Mouse (Mus musculus): ENCODE results near the gene Dcun1d2.

Dcun1d2 gene

GRCm38 (mm10) chr8:13267566-13267965 lies 20.4 kb downstream of the Dcun1d2 start:
- in situ Hi-C loops (cut with MboI; ENCODE audit: unreplicated experiment in 2 of 2): loop anchor here (10.0 to 25.0 kb wide), 2 partner anchors 130 to 373 kb away; no protein-coding TSS in a partner anchor

- in situ Hi-C loops (cut with MboI; ENCODE audit: unreplicated experiment in 2 of 2): loop anchor here (5.0 to 25.0 kb wide), 3 partner anchors 126 to 369 kb away; no protein-coding TSS in a partner anchor
Observed at GRCm38 (mm10) chr8:13263376-13263775, 24.6 kb downstream of the Dcun1d2 start.

- in situ Hi-C loops (cut with MboI; ENCODE audit: unreplicated experiment in 2 of 2): loop anchor here (5.0 to 25.0 kb wide), 4 partner anchors 37 to 359 kb away; no protein-coding TSS in a partner anchor
Observed at GRCm38 (mm10) chr8:13254019-13254418, 33.9 kb downstream of the Dcun1d2 start, which contains the start of gene Adprhl1. Gene Adprhl1, minus strand, starts transcription at chr8:13254162.

- in situ Hi-C loops (cut with MboI; ENCODE audit: unreplicated experiment in 2 of 2): loop anchor here (5.0 to 25.0 kb wide), 4 partner anchors 36 to 359 kb away; no protein-coding TSS in a partner anchor
Observed at GRCm38 (mm10) chr8:13253413-13253812, 34.5 kb downstream of the Dcun1d2 start.

GRCm38 (mm10) chr8:13252837-13253236 lies 35.1 kb downstream of the Dcun1d2 start:
- in situ Hi-C loops (cut with MboI; ENCODE audit: unreplicated experiment in 2 of 2): loop anchor here (5.0 to 25.0 kb wide), 4 partner anchors 36 to 358 kb away; no protein-coding TSS in a partner anchor

- in situ Hi-C loops (cut with MboI; ENCODE audit: unreplicated experiment in 2 of 2): no loop called here
Observed at GRCm38 (mm10) chr8:13244343-13244880, 43.5 kb downstream of the Dcun1d2 start.

GRCm38 (mm10) chr8:13242985-13243870 lies 44.7 kb downstream of the Dcun1d2 start:
- in situ Hi-C loops (cut with MboI; ENCODE audit: unreplicated experiment in 2 of 2): no loop called here

- in situ Hi-C loops (cut with MboI; ENCODE audit: unreplicated experiment in 2 of 2): no loop called here
Observed at GRCm38 (mm10) chr8:13240691-13241090, 47.2 kb downstream of the Dcun1d2 start.

GRCm38 (mm10) chr8:13240055-13240454 lies 47.9 kb downstream of the Dcun1d2 start:
- in situ Hi-C loops (cut with MboI; ENCODE audit: unreplicated experiment in 2 of 2): no loop called here

GRCm38 (mm10) chr8:13234803-13235202 lies 53.1 kb downstream of the Dcun1d2 start:
- in situ Hi-C loops (cut with MboI; ENCODE audit: unreplicated experiment in 2 of 2): no loop called here

GRCm38 (mm10) chr8:13230471-13230870 lies 57.5 kb downstream of the Dcun1d2 start:
- in situ Hi-C loops (cut with MboI; ENCODE audit: unreplicated experiment in 2 of 2): no loop called here

GRCm38 (mm10) chr8:13229802-13230201 lies 58.1 kb downstream of the Dcun1d2 start:
- in situ Hi-C loops (cut with MboI; ENCODE audit: unreplicated experiment in 2 of 2): no loop called here

GRCm38 (mm10) chr8:13228923-13229610 lies 58.9 kb downstream of the Dcun1d2 start:
- in situ Hi-C loops (cut with MboI; ENCODE audit: unreplicated experiment in 2 of 2): no loop called here

- in situ Hi-C loops (cut with MboI; ENCODE audit: unreplicated experiment in 2 of 2): no loop called here
Observed at GRCm38 (mm10) chr8:13227184-13227583, 60.7 kb downstream of the Dcun1d2 start.

GRCm38 (mm10) chr8:13226288-13226687 lies 61.6 kb downstream of the Dcun1d2 start:
- in situ Hi-C loops (cut with MboI; ENCODE audit: unreplicated experiment in 2 of 2): no loop called here

GRCm38 (mm10) chr8:13224426-13224825 lies 63.5 kb downstream of the Dcun1d2 start:
- in situ Hi-C loops (cut with MboI; ENCODE audit: unreplicated experiment in 2 of 2): no loop called here

GRCm38 (mm10) chr8:13218441-13218840 lies 69.5 kb downstream of the Dcun1d2 start:
- in situ Hi-C loops (cut with MboI; ENCODE audit: unreplicated experiment in 2 of 2): loop anchor here (5.0 to 10.0 kb wide), 3 partner anchors 34 to 324 kb away; partner anchors contain the start of gene Adprhl1 (in 1 of the 2)

GRCm38 (mm10) chr8:13217986-13218385 lies 69.9 kb downstream of the Dcun1d2 start:
- in situ Hi-C loops (cut with MboI; ENCODE audit: unreplicated experiment in 2 of 2): loop anchor here (5.0 to 10.0 kb wide), 3 partner anchors 34 to 323 kb away; partner anchors contain the start of gene Adprhl1 (in 1 of the 2)

- in situ Hi-C loops (cut with MboI; ENCODE audit: unreplicated experiment in 2 of 2): loop anchor here (5.0 to 10.0 kb wide), 3 partner anchors 35 to 322 kb away; partner anchors contain the start of gene Adprhl1 (in 1 of the 2)
Observed at GRCm38 (mm10) chr8:13217093-13217492, 70.8 kb downstream of the Dcun1d2 start.

- in situ Hi-C loops (cut with MboI; ENCODE audit: unreplicated experiment in 2 of 2): loop anchor here (5.0 to 10.0 kb wide), 3 partner anchors 36 to 322 kb away; partner anchors contain the start of gene Adprhl1 (in 1 of the 2)
Observed at GRCm38 (mm10) chr8:13216386-13216785, 71.5 kb downstream of the Dcun1d2 start.

Data from v-Abl transformed pro-B cells (cell line).